Mouse (Mus musculus): ENCODE results near the gene Cecr2. TPM values are rescaled to one million over a fixed set of nuclear protein-coding genes. Genes with fewer than 3 reads are reported as not detected.

Cecr2 gene
- polyA plus RNA-seq, 1 experiment from 2014 or later, result 7.3 TPM

- Histone ChIP-seq H3K27ac (no peak overlapping the region), H3K4me1 (no peaks in the 10 kb centered on the region), H3K4me2 (no peak overlapping the region), H3K9ac (no peak overlapping the region), H3K27me3 (no peaks in the 10 kb centered on the region), H3K36me3 (ENCODE audit: poor library complexity, severe bottlenecking) (no peaks in the 10 kb centered on the region), H3K4me3 (no peak overlapping the region), H3K9me3 (replicated peaks) (no peaks in the 10 kb centered on the region)
- ATAC-seq, result no peak
- WGBS, result 60% methylated on average over 2 of the region's 2 CpGs
These were observed 9.8 kb downstream of the Cecr2 start for GRCm38 (mm10) chr6:120675979-120676378.

GRCm38 (mm10) chr6:120683351-120683750 lies 17.2 kb downstream of the Cecr2 start:
- H3K9me3 ChIP-seq (replicated peaks), result no peaks in the 10 kb centered on the region
- H3K27me3 ChIP-seq, result no peaks in the 10 kb centered on the region
- H3K4me2 ChIP-seq, result no peak overlapping the region
- no peak overlapping the region for H3K4me3 ChIP-seq
- WGBS, result 90% methylated on average over 2 of the region's 2 CpGs
- no peaks in the 10 kb centered on the region for H3K36me3 ChIP-seq (ENCODE audit: poor library complexity, severe bottlenecking)
- H3K4me1 ChIP-seq, result no peaks in the 10 kb centered on the region
- no peak overlapping the region for H3K27ac ChIP-seq
- ATAC-seq, result no peak
- no peak overlapping the region for H3K9ac ChIP-seq

GRCm38 (mm10) chr6:120684750-120685149 lies 18.6 kb downstream of the Cecr2 start:
- Histone ChIP-seq H3K4me2 (no peak overlapping the region), H3K4me3 (no peak overlapping the region), H3K27ac (no peak overlapping the region), H3K4me1 (no peaks in the 10 kb centered on the region), H3K9me3 (replicated peaks) (no peaks in the 10 kb centered on the region), H3K9ac (no peak overlapping the region), H3K36me3 (ENCODE audit: poor library complexity, severe bottlenecking) (no peaks in the 10 kb centered on the region), H3K27me3 (no peaks in the 10 kb centered on the region)
- WGBS, result 95% methylated on average over 3 of the region's 3 CpGs
- no peak for ATAC-seq

- no peaks in the 10 kb centered on the region for H3K27me3 ChIP-seq
- H3K4me3 ChIP-seq, result no peak overlapping the region
- no peak overlapping the region for H3K9ac ChIP-seq
- no peak for ATAC-seq
- H3K4me2 ChIP-seq, result no peak overlapping the region
- no peaks in the 10 kb centered on the region for H3K36me3 ChIP-seq (ENCODE audit: poor library complexity, severe bottlenecking)
- 95% methylated on average over 5 of the region's 5 CpGs for WGBS
- no peaks in the 10 kb centered on the region for H3K4me1 ChIP-seq
- H3K9me3 ChIP-seq (replicated peaks), result no peaks in the 10 kb centered on the region
- H3K27ac ChIP-seq, result no peak overlapping the region
These were observed 20.9 kb downstream of the Cecr2 start for GRCm38 (mm10) chr6:120686872-120687650.

- WGBS, result 19% methylated on average over 4 of the region's 4 CpGs
These were observed 34.1 kb downstream of the Cecr2 start for GRCm38 (mm10) chr6:120700221-120700620.

GRCm38 (mm10) chr6:120704376-120704775 lies 38.2 kb downstream of the Cecr2 start:
- peaks cover 8% of the 10 kb centered on the region for H3K4me1 ChIP-seq
- ATAC-seq, result no peak
- no peak overlapping the region for H3K9ac ChIP-seq
- no peaks in the 10 kb centered on the region for H3K9me3 ChIP-seq (replicated peaks)
- no peak overlapping the region for H3K4me2 ChIP-seq
- no peak overlapping the region for H3K27ac ChIP-seq
- no peaks in the 10 kb centered on the region for H3K27me3 ChIP-seq
- H3K36me3 ChIP-seq (ENCODE audit: poor library complexity, severe bottlenecking), result no peaks in the 10 kb centered on the region
- H3K4me3 ChIP-seq, result no peak overlapping the region

More at GRCm38 (mm10) chr6:120700221-120700620, 34.1 kb downstream of the Cecr2 start:
- H3K9me3 ChIP-seq (replicated peaks), result no peaks in the 10 kb centered on the region
- H3K27me3 ChIP-seq, result no peaks in the 10 kb centered on the region
- no peak overlapping the region for H3K4me3 ChIP-seq
- H3K9ac ChIP-seq, result no peak overlapping the region
- H3K36me3 ChIP-seq (ENCODE audit: poor library complexity, severe bottlenecking), result no peaks in the 10 kb centered on the region
- peaks cover 8% of the 10 kb centered on the region for H3K4me1 ChIP-seq
- ATAC-seq, result no peak
- H3K4me2 ChIP-seq, result no peak overlapping the region
- H3K27ac ChIP-seq, result no peak overlapping the region

- no peaks in the 10 kb centered on the region for H3K9me3 ChIP-seq (replicated peaks)
- 62% methylated on average over 1 of the region's 1 CpGs for WGBS
- no peak overlapping the region for H3K4me2 ChIP-seq
- H3K27ac ChIP-seq, result no peak overlapping the region
- H3K27me3 ChIP-seq, result no peaks in the 10 kb centered on the region
- H3K4me1 ChIP-seq, result no peaks in the 10 kb centered on the region
- no peak overlapping the region for H3K9ac ChIP-seq
- H3K4me3 ChIP-seq, result no peak overlapping the region
- no peaks in the 10 kb centered on the region for H3K36me3 ChIP-seq (ENCODE audit: poor library complexity, severe bottlenecking)
- ATAC-seq, result no peak
These were observed 42.6 kb downstream of the Cecr2 start for GRCm38 (mm10) chr6:120708759-120709158.

- peak overlapping the region; percentile 31 for H3K27ac ChIP-seq
- ATAC-seq, result no peak
- 70% methylated on average over 3 of the region's 3 CpGs for WGBS
- H3K36me3 ChIP-seq (ENCODE audit: poor library complexity, severe bottlenecking), result no peaks in the 10 kb centered on the region
- peaks cover 33% of the 10 kb centered on the region for H3K4me1 ChIP-seq
- H3K9me3 ChIP-seq (replicated peaks), result no peaks in the 10 kb centered on the region
- no peaks in the 10 kb centered on the region for H3K27me3 ChIP-seq
- H3K9ac ChIP-seq, result no peak overlapping the region
- H3K4me2 ChIP-seq, result no peak overlapping the region
- H3K4me3 ChIP-seq, result no peak overlapping the region
These were observed 48.6 kb downstream of the Cecr2 start for GRCm38 (mm10) chr6:120714806-120715205.

- Histone ChIP-seq H3K4me1 (peaks cover 33% of the 10 kb centered on the region), H3K36me3 (ENCODE audit: poor library complexity, severe bottlenecking) (no peaks in the 10 kb centered on the region), H3K9ac (no peak overlapping the region), H3K27me3 (no peaks in the 10 kb centered on the region), H3K4me2 (no peak overlapping the region), H3K9me3 (replicated peaks) (no peaks in the 10 kb centered on the region), H3K27ac (peak overlapping the region; percentile 31), H3K4me3 (no peak overlapping the region)
- no peak for ATAC-seq
- 57% methylated on average over 5 of the region's 5 CpGs for WGBS
These were observed 49.1 kb downstream of the Cecr2 start for GRCm38 (mm10) chr6:120715227-120715626.

GRCm38 (mm10) chr6:120715851-120716250 lies 49.7 kb downstream of the Cecr2 start:
- Histone ChIP-seq H3K9me3 (replicated peaks) (no peaks in the 10 kb centered on the region), H3K4me3 (no peak overlapping the region), H3K4me2 (no peak overlapping the region), H3K36me3 (ENCODE audit: poor library complexity, severe bottlenecking) (no peaks in the 10 kb centered on the region), H3K27ac (peak overlapping the region; percentile 82), H3K27me3 (no peaks in the 10 kb centered on the region), H3K4me1 (peaks cover 33% of the 10 kb centered on the region), H3K9ac (no peak overlapping the region)
- ATAC-seq, result peak; percentile 90

GRCm38 (mm10) chr6:120716531-120716984 lies 50.4 kb downstream of the Cecr2 start:
- H3K9me3 ChIP-seq (replicated peaks), result no peaks in the 10 kb centered on the region
- no peak overlapping the region for H3K4me3 ChIP-seq
- H3K27ac ChIP-seq, result peak overlapping the region; percentile 82
- 1% methylated on average over 4 of the region's 4 CpGs for WGBS
- peak overlapping the region; percentile 30; the same call in 1 of the 2 replicates for H3K4me2 ChIP-seq
- peak; percentile 68 for ATAC-seq
- no peaks in the 10 kb centered on the region for H3K27me3 ChIP-seq
- H3K9ac ChIP-seq, result 0 out of 2 replicates have a peak overlapping the region, but pooled peaks have one; percentile 22
- no peaks in the 10 kb centered on the region for H3K36me3 ChIP-seq (ENCODE audit: poor library complexity, severe bottlenecking)
- H3K4me1 ChIP-seq, result peaks cover 33% of the 10 kb centered on the region

GRCm38 (mm10) chr6:120725986-120726385 lies 59.8 kb downstream of the Cecr2 start:
- no peak overlapping the region for H3K9ac ChIP-seq
- WGBS, result 69% methylated on average over 2 of the region's 2 CpGs
- H3K4me1 ChIP-seq, result no peaks in the 10 kb centered on the region
- ATAC-seq, result no peak
- H3K4me3 ChIP-seq, result no peak overlapping the region
- H3K4me2 ChIP-seq, result no peak overlapping the region
- H3K36me3 ChIP-seq (ENCODE audit: poor library complexity, severe bottlenecking), result no peaks in the 10 kb centered on the region
- no peaks in the 10 kb centered on the region for H3K27me3 ChIP-seq
- H3K27ac ChIP-seq, result no peak overlapping the region
- no peaks in the 10 kb centered on the region for H3K9me3 ChIP-seq (replicated peaks)

GRCm38 (mm10) chr6:120736011-120736410 lies 69.8 kb downstream of the Cecr2 start:
- no peaks in the 10 kb centered on the region for H3K4me1 ChIP-seq
- H3K27me3 ChIP-seq, result no peaks in the 10 kb centered on the region
- H3K9ac ChIP-seq, result no peak overlapping the region
- 89% methylated on average over 3 of the region's 3 CpGs for WGBS
- 0 out of 2 replicates have a peak, but pooled peaks have one; percentile 24 for ATAC-seq
- H3K9me3 ChIP-seq (replicated peaks), result no peaks in the 10 kb centered on the region
- no peak overlapping the region for H3K4me3 ChIP-seq
- H3K36me3 ChIP-seq (ENCODE audit: poor library complexity, severe bottlenecking), result peaks cover 15% of the 10 kb centered on the region
- no peak overlapping the region for H3K27ac ChIP-seq
- H3K4me2 ChIP-seq, result no peak overlapping the region
